Mouse (Mus musculus) intestine, embryonic 16.5 days (tissue): ENCODE data around the gene S100a2. TPM values are rescaled to one million over a fixed set of nuclear protein-coding genes. Genes with fewer than 3 reads are reported as not detected.

Experiments
- ATAC-seq: fragments of 200-750 bp; cut with Nextera tagmentation; 2 replicates; pipeline ENCODE4 v1.8.0; 2017; ENCODE audit warnings: moderate TSS enrichment, moderate library complexity
- H3K27ac ChIP-seq: fragments of 300-500 bp; sonication (generic); 2 replicates; pipeline ENCODE4 v1.5.1; 2014; ENCODE audit warnings: mild to moderate bottlenecking, low read length
- H3K27me3 ChIP-seq: fragments of 300-500 bp; sonication (generic); replicated peaks from 2 replicates; pipeline ENCODE4 v1.6.1; 2014; ENCODE audit warnings: low read length, control low read depth, mixed read lengths; ENCODE audit not compliant: control insufficient read depth, insufficient read depth
- H3K36me3 ChIP-seq: fragments of 300-500 bp; sonication (generic); 2 replicates; pipeline ENCODE4 v1.6.1; 2014; ENCODE audit warnings: low read length, control low read depth; ENCODE audit not compliant: control insufficient read depth, insufficient read depth
- H3K4me1 ChIP-seq: fragments of 300-500 bp; sonication (generic); 2 replicates; pipeline ENCODE4 v1.6.1; 2014; ENCODE audit warnings: low read length, control low read depth, mixed read lengths; ENCODE audit not compliant: control insufficient read depth, insufficient read depth
- H3K4me2 ChIP-seq: fragments of 300-500 bp; sonication (generic); 2 replicates; pipeline ENCODE4 v1.6.1; 2014; ENCODE audit warnings: low read depth, low read length, control low read depth
- H3K4me3 ChIP-seq: fragments of 300-500 bp; sonication (generic); 2 replicates; pipeline ENCODE4 v1.5.1; 2014; ENCODE audit warnings: mild to moderate bottlenecking, low read length
- H3K9ac ChIP-seq: fragments of 300-500 bp; sonication (generic); 2 replicates; pipeline ENCODE4 v1.6.1; 2014; ENCODE audit warnings: low read depth, low read length
- H3K9me3 ChIP-seq: fragments of 300-500 bp; sonication (generic); 2 replicates; pipeline ENCODE4 v1.6.1; 2016; ENCODE audit warnings: low read length, control low read depth; ENCODE audit not compliant: control insufficient read depth
- WGBS: fragments of 180-500 bp; shearing (Covaris S2); extraction: QIAGEN DNeasy Blood & Tissue Kit; methylation state at CpG from one replicate; pipeline ENCODE4 v1.1.7; 2014; 5-methylcytosine and 5-hydroxymethylcytosine counted together
- polyA plus RNA-seq: library from polyadenylated mRNA; unstranded; fragments of >200 nt; fragmentation: Nextera tagmentation; extraction: Ambion mirVana; gene quantifications from 2 replicates; pipeline ENCODE4 v1.2.1, GENCODE M21; 2015

Gene S100a2
- polyA plus RNA-seq, 1 experiment from 2014 or later: not detected

GRCm38 (mm10) chr3:90609102-90609501 is 19.1 kb downstream of the S100a2 start:
- no peaks in the 10 kb centered on the region for H3K36me3 ChIP-seq
- peaks cover 35% of the 10 kb centered on the region for H3K4me1 ChIP-seq
- H3K9me3 ChIP-seq: no peaks in the 10 kb centered on the region
- H3K27ac ChIP-seq: no peak overlapping the region
- H3K4me2 ChIP-seq: no peak overlapping the region
- peak; percentile 29 for ATAC-seq
- H3K4me3 ChIP-seq: no peak overlapping the region
- H3K27me3 ChIP-seq: no peaks in the 10 kb centered on the region
- H3K9ac ChIP-seq: no peak overlapping the region

DNA sequence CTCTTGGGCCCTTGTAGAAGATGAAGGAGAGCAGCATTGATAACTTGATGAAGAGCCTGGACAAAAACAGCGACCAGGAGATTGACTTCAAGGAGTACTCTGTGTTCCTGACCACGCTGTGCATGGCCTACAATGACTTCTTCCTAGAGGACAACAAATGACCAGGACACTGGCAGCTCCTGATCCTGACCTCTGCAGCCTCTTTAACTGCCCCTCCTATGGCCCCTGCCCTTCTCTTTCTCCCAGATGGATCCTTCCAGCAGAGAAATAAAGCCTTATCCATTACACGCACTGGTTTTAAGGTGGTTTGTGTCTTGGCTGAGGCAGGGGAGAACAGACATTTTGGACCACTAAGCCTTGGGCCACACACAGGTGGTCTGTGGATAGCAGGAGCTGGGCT is 21.4 kb downstream of the S100a2 start:
- no peak for ATAC-seq

GRCm38 (mm10) chr3:90612061-90612460 is 22.0 kb downstream of the S100a2 start:
- ATAC-seq: no peak
- H3K9ac ChIP-seq: no peak overlapping the region
- H3K36me3 ChIP-seq: no peaks in the 10 kb centered on the region
- peaks cover 23% of the 10 kb centered on the region for H3K4me1 ChIP-seq
- WGBS: 67% methylated on average over 4 of the region's 4 CpGs
- H3K9me3 ChIP-seq: no peaks in the 10 kb centered on the region
- H3K27ac ChIP-seq: no peak overlapping the region
- H3K4me2 ChIP-seq: no peak overlapping the region
- no peaks in the 10 kb centered on the region for H3K27me3 ChIP-seq
- H3K4me3 ChIP-seq: no peak overlapping the region

More for the DNA sequence above, 21.4 kb downstream of the S100a2 start:
- Histone ChIP-seq H3K4me2 (no peak overlapping the region), H3K9me3 (no peaks in the 10 kb centered on the region), H3K27ac (no peak overlapping the region), H3K27me3 (no peaks in the 10 kb centered on the region), H3K36me3 (no peaks in the 10 kb centered on the region), H3K9ac (no peak overlapping the region), H3K4me1 (peaks cover 23% of the 10 kb centered on the region), H3K4me3 (no peak overlapping the region)
- 91% methylated on average over 3 of the region's 3 CpGs for WGBS

- H3K9ac ChIP-seq: peak within 1 kb of the TSS; percentile 67
- peak within 1 kb of the TSS; percentile 86 for H3K4me2 ChIP-seq
- H3K27me3 ChIP-seq: no peaks in the 10 kb centered on the region
- peak within 1 kb of the TSS; percentile 82 for H3K27ac ChIP-seq
- H3K36me3 ChIP-seq: no peaks in the 10 kb centered on the region
- peaks cover 23% of the 10 kb centered on the region for H3K4me1 ChIP-seq
- H3K4me3 ChIP-seq: peak within 1 kb of the TSS; percentile 51
- peak; percentile 58 for ATAC-seq
- 2% methylated on average over 23 of the region's 23 CpGs for WGBS
- H3K9me3 ChIP-seq: no peaks in the 10 kb centered on the region
Observed at GRCm38 (mm10) chr3:90612728-90613291, 22.8 kb downstream of the S100a2 start, which contains the start of gene S100a6. S100a6 (plus strand) TSS chr3:90612882.

- Histone ChIP-seq H3K27ac (peak overlapping the region; percentile 82), H3K27me3 (no peaks in the 10 kb centered on the region), H3K4me3 (peak overlapping the region; percentile 51), H3K9ac (peak overlapping the region; percentile 67), H3K9me3 (no peaks in the 10 kb centered on the region), H3K36me3 (no peaks in the 10 kb centered on the region), H3K4me1 (peaks cover 23% of the 10 kb centered on the region), H3K4me2 (peak overlapping the region; percentile 86)
- WGBS: 69% methylated on average over 7 of the region's 7 CpGs
- peak; percentile 5; the same call in 1 of the 2 replicates for ATAC-seq
Observed at GRCm38 (mm10) chr3:90613461-90614147, 23.6 kb downstream of the S100a2 start.

DNA sequence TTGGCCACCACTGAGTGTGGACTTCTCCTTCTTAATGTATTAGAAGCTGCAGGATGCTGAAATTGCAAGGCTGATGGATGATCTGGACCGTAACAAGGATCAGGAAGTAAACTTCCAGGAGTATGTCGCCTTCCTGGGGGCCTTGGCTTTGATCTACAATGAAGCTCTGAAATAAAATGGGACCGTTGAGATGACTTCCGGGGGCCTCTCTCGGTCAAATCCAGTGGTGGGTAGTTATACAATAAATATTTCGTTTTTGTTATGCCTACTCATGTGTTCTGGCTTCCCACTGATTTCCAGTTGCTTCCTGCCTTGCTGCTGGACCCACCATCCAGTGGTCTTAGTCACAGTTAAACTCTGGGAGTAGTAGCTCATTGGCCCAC is 24.1 kb downstream of the S100a2 start:
- H3K27ac ChIP-seq: peak overlapping the region; percentile 82
- H3K4me3 ChIP-seq: peak overlapping the region; percentile 51
- no peaks in the 10 kb centered on the region for H3K36me3 ChIP-seq
- no peak for ATAC-seq
- 76% methylated on average over 6 of the region's 6 CpGs for WGBS
- H3K9ac ChIP-seq: no peak overlapping the region; the same call in 1 of the 2 replicates
- no peaks in the 10 kb centered on the region for H3K9me3 ChIP-seq
- peaks cover 20% of the 10 kb centered on the region for H3K4me1 ChIP-seq
- no peaks in the 10 kb centered on the region for H3K27me3 ChIP-seq
- peak overlapping the region; percentile 86 for H3K4me2 ChIP-seq

- 48% methylated on average over 11 of the region's 11 CpGs for whole genome bisulfite sequencing
- Histone ChIP-seq H3K9ac (peak overlapping the region; percentile 0), H3K27ac (peak overlapping the region; percentile 82)
Observed at GRCm38 (mm10) chr3:90614611-90615251, 24.7 kb downstream of the S100a2 start.

DNA sequence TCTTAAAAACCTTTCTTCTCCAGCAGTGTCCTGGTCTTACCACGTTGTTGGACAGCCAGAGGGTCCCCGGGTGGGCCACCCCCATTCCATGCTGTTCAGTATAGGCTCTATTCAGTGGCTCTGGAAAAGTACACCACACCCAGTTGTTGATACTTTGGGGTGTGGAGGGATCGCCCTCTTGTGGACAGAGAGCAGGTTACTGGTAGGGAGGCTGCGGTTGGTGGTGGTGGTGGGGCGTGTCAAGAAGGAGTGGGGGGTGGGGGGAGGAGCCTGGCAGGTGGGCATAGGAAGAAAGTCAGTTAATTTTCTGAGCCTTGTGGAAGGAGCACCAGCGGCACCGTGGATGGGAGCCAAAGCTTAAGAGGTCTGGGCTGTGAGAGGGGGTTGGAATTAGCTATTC is 25.4 kb downstream of the S100a2 start:
- peak; percentile 70 for ATAC-seq
- peak overlapping the region; percentile 0; the same call in 1 of the 2 replicates for H3K9ac ChIP-seq
- H3K27me3 ChIP-seq: no peaks in the 10 kb centered on the region
- H3K4me3 ChIP-seq: peak overlapping the region; percentile 31
- H3K4me2 ChIP-seq: peak overlapping the region; percentile 86; the same call in 1 of the 2 replicates
- no peaks in the 10 kb centered on the region for H3K36me3 ChIP-seq
- WGBS: 5% methylated on average over 7 of the region's 7 CpGs
- H3K27ac ChIP-seq: peak overlapping the region; percentile 82
- no peaks in the 10 kb centered on the region for H3K9me3 ChIP-seq
- H3K4me1 ChIP-seq: peaks cover 17% of the 10 kb centered on the region

More at GRCm38 (mm10) chr3:90614611-90615251, 24.7 kb downstream of the S100a2 start:
- H3K9me3 ChIP-seq: no peaks in the 10 kb centered on the region
- H3K4me3 ChIP-seq: peak overlapping the region; percentile 51
- H3K27me3 ChIP-seq: no peaks in the 10 kb centered on the region
- H3K4me2 ChIP-seq: peak overlapping the region; percentile 86
- ATAC-seq: peak; percentile 84
- peaks cover 19% of the 10 kb centered on the region for H3K4me1 ChIP-seq
- H3K36me3 ChIP-seq: no peaks in the 10 kb centered on the region

DNA sequence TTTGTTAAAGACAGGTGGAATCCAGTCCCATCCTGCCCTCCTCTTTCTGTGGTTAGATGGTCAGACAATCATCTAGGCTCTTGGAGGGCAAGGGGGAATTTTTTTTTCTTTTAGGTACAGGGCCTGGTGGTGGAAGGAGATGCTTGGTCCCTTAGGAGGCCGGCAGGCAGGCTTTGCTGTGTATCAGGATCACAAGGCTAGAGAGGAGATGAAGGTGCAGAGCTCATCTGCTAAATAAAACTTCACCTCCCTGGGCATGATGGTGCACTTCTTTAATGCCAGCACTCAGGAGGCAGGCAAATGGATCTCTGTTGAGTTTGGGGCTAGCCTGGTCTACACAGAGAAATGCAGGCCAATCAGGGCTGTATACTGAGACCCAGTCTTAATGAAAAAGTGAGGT is 25.9 kb downstream of the S100a2 start:
- H3K9me3 ChIP-seq: no peaks in the 10 kb centered on the region
- no peaks in the 10 kb centered on the region for H3K27me3 ChIP-seq
- no peak overlapping the region for H3K4me2 ChIP-seq
- peak overlapping the region; percentile 31; the same call in 1 of the 2 replicates for H3K4me3 ChIP-seq
- no peak overlapping the region for H3K9ac ChIP-seq
- peaks cover 17% of the 10 kb centered on the region for H3K4me1 ChIP-seq
- WGBS: 84% methylated on average over 1 of the region's 1 CpGs
- no peaks in the 10 kb centered on the region for H3K36me3 ChIP-seq
- ATAC-seq: no peak
- H3K27ac ChIP-seq: no peak overlapping the region
